8 mouse cellular contexts compared by ENCODE assay signal in genomic region chr11:60776829-60777740, GRCm38 (mm10). TPM values are rescaled to one million over a fixed set of nuclear protein-coding genes. Genes with fewer than 3 reads are reported as not detected.
A peak's percentile ranks its signal among the peaks of the same experiment; 100 is the strongest.
DNase-seq lines count a peak whose midpoint lies in the region; ATAC-seq and TF ChIP-seq lines count a peak whose summit lies in the region.

Gene Top3a (minus strand): TSS chr11:60777365.
Gene Smcr8 (plus strand): TSS chr11:60777524.

- H3K4me2 ChIP-seq in heart, embryonic 12.5 days = peak within 1 kb of the TSS; percentile 85
- peak within 1 kb of the TSS; percentile 93 for H3K4me2 ChIP-seq in kidney, postnatal 0 days (ENCODE audit: low read length)
- peak within 1 kb of the TSS; percentile 96 for H3K4me2 ChIP-seq in liver, embryonic 11.5 days
- peak within 1 kb of the TSS; percentile 89 for H3K4me2 ChIP-seq in stomach, embryonic 14.5 days (replicated peaks; ENCODE audit: low read depth, low read length)

- under 1% methylated on average over 62 of the region's 62 CpGs for WGBS in heart, embryonic 12.5 days
- under 1% methylated on average over 62 of the region's 62 CpGs for WGBS in kidney, postnatal 0 days
- WGBS in liver, embryonic 11.5 days = under 1% methylated on average over 62 of the region's 62 CpGs
- under 1% methylated on average over 62 of the region's 62 CpGs for WGBS in stomach, embryonic 14.5 days

- DNase-seq in CD4-positive helper T cell, adult 2 months (ENCODE audit: low read depth, low spot score) = peak; percentile 98
- peak; percentile 96 for DNase-seq in brain, embryonic 18.5 days (ENCODE audit: low read depth, low spot score)
- DNase-seq in kidney, postnatal 0 days (ENCODE audit: low spot score) = peak; percentile 99
- DNase-seq in liver, embryonic 11.5 days (ENCODE audit: low spot score) = peak; percentile 87
- peak; percentile 96 for DNase-seq in naive thymus-derived CD4-positive, alpha-beta T cell, adult 2 months (ENCODE audit: low read depth)

- H3K36me3 ChIP-seq in heart, embryonic 12.5 days = peaks cover 27% of the 10 kb centered on the region
- H3K36me3 ChIP-seq in kidney, postnatal 0 days (ENCODE audit: insufficient read depth, low read length) = no peaks in the 10 kb centered on the region
- peaks cover 24% of the 10 kb centered on the region for H3K36me3 ChIP-seq in liver, embryonic 11.5 days (ENCODE audit: control insufficient read depth, insufficient read depth, low read length)
- peaks cover 4% of the 10 kb centered on the region; the same call in 1 of the 2 replicates for H3K36me3 ChIP-seq in stomach, embryonic 14.5 days (ENCODE audit: control insufficient read depth, insufficient read depth, low read length)

- no peaks in the 10 kb centered on the region for H3K9me3 ChIP-seq in heart, embryonic 12.5 days (replicated peaks)
- no peaks in the 10 kb centered on the region for H3K9me3 ChIP-seq in kidney, postnatal 0 days (replicated peaks; ENCODE audit: low read length)
- H3K9me3 ChIP-seq in liver, embryonic 11.5 days (ENCODE audit: control insufficient read depth, low read length) = no peaks in the 10 kb centered on the region
- H3K9me3 ChIP-seq in stomach, embryonic 14.5 days (ENCODE audit: control insufficient read depth, low read depth, low read length) = no peaks in the 10 kb centered on the region

- peak within 1 kb of the TSS; percentile 79 for H3K27ac ChIP-seq in heart, embryonic 12.5 days (ENCODE audit: poor library complexity, severe bottlenecking)
- H3K27ac ChIP-seq in kidney, postnatal 0 days = peak within 1 kb of the TSS; percentile 93
- peak within 1 kb of the TSS; percentile 92 for H3K27ac ChIP-seq in liver, embryonic 11.5 days (ENCODE audit: low read depth, low read length)
- H3K27ac ChIP-seq in stomach, embryonic 14.5 days (ENCODE audit: low read length) = peak within 1 kb of the TSS; percentile 53

- peaks cover 58% of the 10 kb centered on the region for H3K4me1 ChIP-seq in heart, embryonic 12.5 days (replicated peaks)
- peaks cover 51% of the 10 kb centered on the region for H3K4me1 ChIP-seq in kidney, postnatal 0 days (replicated peaks; ENCODE audit: insufficient read depth, low read length)
- peaks cover 56% of the 10 kb centered on the region for H3K4me1 ChIP-seq in liver, embryonic 11.5 days (replicated peaks; ENCODE audit: control insufficient read depth, insufficient read depth, low read length)
- H3K4me1 ChIP-seq in stomach, embryonic 14.5 days (ENCODE audit: control insufficient read depth, insufficient read depth, low read length) = peaks cover 53% of the 10 kb centered on the region

- peak; percentile 88 for ATAC-seq in erythroid progenitor cell, adult 5-6 weeks (replicated peaks; ENCODE audit: low FRiP score, poor library complexity, severe bottlenecking)
- ATAC-seq in heart, embryonic 12.5 days (ENCODE audit: insufficient number of reproducible peaks, low FRiP score) = peak; percentile 95
- ATAC-seq in kidney, postnatal 0 days (replicated peaks; ENCODE audit: low FRiP score, low read depth) = peak; percentile 95
- peak; percentile 93 for ATAC-seq in liver, embryonic 11.5 days (replicated peaks; ENCODE audit: low FRiP score)
- peak; percentile 97 for ATAC-seq in stomach, embryonic 14.5 days (ENCODE audit: insufficient number of reproducible peaks, insufficient read depth, low FRiP score, low read depth)

- H3K9ac ChIP-seq in heart, embryonic 12.5 days = peak within 1 kb of the TSS; percentile 83
- peak within 1 kb of the TSS; percentile 83 for H3K9ac ChIP-seq in kidney, postnatal 0 days (ENCODE audit: low read depth, low read length)
- peak within 1 kb of the TSS; percentile 94 for H3K9ac ChIP-seq in liver, embryonic 11.5 days (ENCODE audit: low read depth, low read length)
- H3K9ac ChIP-seq in stomach, embryonic 14.5 days (replicated peaks; ENCODE audit: low read depth, low read length) = peak within 1 kb of the TSS; percentile 51

- no peak for TF ChIP-seq CTCF in kidney, postnatal 0 days (IDR thresholded peaks at IDR 0.05; ENCODE audit: low read depth)

- peak within 1 kb of the TSS; percentile 86 for H3K4me3 ChIP-seq in heart, embryonic 12.5 days
- peak within 1 kb of the TSS; percentile 78 for H3K4me3 ChIP-seq in kidney, postnatal 0 days (replicated peaks; ENCODE audit: low read depth, low read length)
- peak within 1 kb of the TSS; percentile 81 for H3K4me3 ChIP-seq in liver, embryonic 11.5 days (ENCODE audit: low read depth, low read length)
- peak within 1 kb of the TSS; percentile 66 for H3K4me3 ChIP-seq in stomach, embryonic 14.5 days (ENCODE audit: low read depth, low read length)

- H3K27me3 ChIP-seq in heart, embryonic 12.5 days (replicated peaks) = no peaks in the 10 kb centered on the region
- no peaks in the 10 kb centered on the region for H3K27me3 ChIP-seq in kidney, postnatal 0 days (ENCODE audit: insufficient read depth, low read length)
- H3K27me3 ChIP-seq in liver, embryonic 11.5 days (replicated peaks; ENCODE audit: control insufficient read depth, insufficient read depth, low read length) = no peaks in the 10 kb centered on the region
- no peaks in the 10 kb centered on the region for H3K27me3 ChIP-seq in stomach, embryonic 14.5 days (ENCODE audit: control insufficient read depth, insufficient read depth, low read length)

RNA-seq across cellular contexts. Expression of gene Top3a, which starts in this region (rescaled TPM):
- total RNA-seq in erythroid progenitor cell, adult 5-6 weeks (2015; ENCODE audit: low replicate concordance) = 8.4 and 10.8 TPM in 2 replicates
- 8.5 and 15.1 TPM in 2 replicates for total RNA-seq in erythroid progenitor cell, adult 5-6 weeks (2017; ENCODE audit: low replicate concordance)
- 13.5 and 15.1 TPM in 2 replicates for polyA plus RNA-seq in heart, embryonic 12.5 days (2016; fragmentation: Nextera tagmentation; extraction: Ambion mirVana)
- polyA plus RNA-seq in kidney, postnatal 0 days (2015; fragmentation: Nextera tagmentation; extraction: Ambion mirVana) = 8.2 and 10.2 TPM in 2 replicates
- 16.2 and 19.1 TPM in 2 replicates for polyA plus RNA-seq in liver, embryonic 11.5 days (2014; fragmentation: Nextera tagmentation; extraction: Ambion mirVana)
- 13.8 and 14.7 TPM in 2 replicates for polyA plus RNA-seq in stomach, embryonic 14.5 days (2014; fragmentation: Nextera tagmentation; extraction: Ambion mirVana)

RNA-seq across cellular contexts. Expression of gene Smcr8, which starts in this region (rescaled TPM):
- total RNA-seq in erythroid progenitor cell, adult 5-6 weeks (2015; ENCODE audit: low replicate concordance) = 13.0 and 24.1 TPM in 2 replicates
- 12.9 and 13.9 TPM in 2 replicates for total RNA-seq in erythroid progenitor cell, adult 5-6 weeks (2017; ENCODE audit: low replicate concordance)
- polyA plus RNA-seq in heart, embryonic 12.5 days (2016; fragmentation: Nextera tagmentation; extraction: Ambion mirVana) = 6.4 and 7.1 TPM in 2 replicates
- polyA plus RNA-seq in kidney, postnatal 0 days (2015; fragmentation: Nextera tagmentation; extraction: Ambion mirVana) = 4.0 and 4.1 TPM in 2 replicates
- 7.7 and 7.8 TPM in 2 replicates for polyA plus RNA-seq in liver, embryonic 11.5 days (2014; fragmentation: Nextera tagmentation; extraction: Ambion mirVana)
- 7.0 and 7.8 TPM in 2 replicates for polyA plus RNA-seq in stomach, embryonic 14.5 days (2014; fragmentation: Nextera tagmentation; extraction: Ambion mirVana)

Comparison
In these comparisons a context has a peak if more than half of its experiments do, and no peak if none do; other contexts are left out.
1. Peak in every context shown above with its lines: DNase-seq, ATAC-seq, H3K4me3 ChIP-seq and H3K27ac ChIP-seq.